Mouse (Mus musculus): Measurements from ENCODE around the gene Trim72. TPM values are rescaled to one million over a fixed set of nuclear protein-coding genes. Genes with fewer than 3 reads are reported as not detected.

The Trim72 gene
- total and polyA plus RNA-seq, 2 experiments from 2014 or later = 0.77 TPM; not detected in 1

GRCm38 (mm10) chr7:128056917-128057444 lies 53.2 kb downstream of the Trim72 start:
- no peak overlapping the region for H3K27ac ChIP-seq (ENCODE audit: low read depth, low read length)
- no peaks in the 10 kb centered on the region for H3K4me1 ChIP-seq (ENCODE audit: insufficient read depth, low read length)
- no peak overlapping the region for H3K9ac ChIP-seq (replicated peaks; ENCODE audit: low read length, poor library complexity, severe bottlenecking)
- WGBS = 66% methylated on average over 3 of the region's 3 CpGs
- TF ChIP-seq CTCF (IDR thresholded peaks at IDR 0.05) = no peak
- no peak overlapping the region for H3K4me3 ChIP-seq (ENCODE audit: low read depth, low read length)
- H3K9me3 ChIP-seq (ENCODE audit: low read length) = no peaks in the 10 kb centered on the region
- no peaks in the 10 kb centered on the region for H3K27me3 ChIP-seq (ENCODE audit: insufficient read depth, low read length)
- no peak overlapping the region for H3K4me2 ChIP-seq (ENCODE audit: low read depth, low read length, poor library complexity, severe bottlenecking)
- no peaks in the 10 kb centered on the region for H3K36me3 ChIP-seq (ENCODE audit: insufficient read depth, low read length)
- DNase-seq (ENCODE audit: low spot score) (no peak), ATAC-seq (ENCODE audit: low FRiP score) (no peak)

GRCm38 (mm10) chr7:128057860-128058259 lies 54.1 kb downstream of the Trim72 start:
- no peak for ATAC-seq (ENCODE audit: low FRiP score)
- WGBS = 82% methylated on average over 8 of the region's 8 CpGs

GRCm38 (mm10) chr7:128058576-128058975 lies 54.8 kb downstream of the Trim72 start:
- Histone ChIP-seq H3K9me3 (ENCODE audit: low read length) (no peaks in the 10 kb centered on the region), H3K9ac (replicated peaks; ENCODE audit: low read length, poor library complexity, severe bottlenecking) (no peak overlapping the region), H3K27ac (ENCODE audit: low read depth, low read length) (no peak overlapping the region), H3K4me1 (ENCODE audit: insufficient read depth, low read length) (no peaks in the 10 kb centered on the region), H3K4me3 (ENCODE audit: low read depth, low read length) (no peak overlapping the region), H3K36me3 (ENCODE audit: insufficient read depth, low read length) (no peaks in the 10 kb centered on the region), H3K4me2 (ENCODE audit: low read depth, low read length, poor library complexity, severe bottlenecking) (no peak overlapping the region), H3K27me3 (ENCODE audit: insufficient read depth, low read length) (no peaks in the 10 kb centered on the region)
- ATAC-seq (ENCODE audit: low FRiP score) (no peak), DNase-seq (ENCODE audit: low spot score) (no peak)
- TF ChIP-seq CTCF (IDR thresholded peaks at IDR 0.05) = no peak
- 77% methylated on average over 7 of the region's 7 CpGs for WGBS

More at GRCm38 (mm10) chr7:128057860-128058259, 54.1 kb downstream of the Trim72 start:
- no peak for DNase-seq (ENCODE audit: low spot score)
- Histone ChIP-seq H3K36me3 (ENCODE audit: insufficient read depth, low read length) (no peaks in the 10 kb centered on the region), H3K27me3 (ENCODE audit: insufficient read depth, low read length) (no peaks in the 10 kb centered on the region), H3K4me1 (ENCODE audit: insufficient read depth, low read length) (no peaks in the 10 kb centered on the region), H3K9me3 (ENCODE audit: low read length) (no peaks in the 10 kb centered on the region), H3K4me3 (ENCODE audit: low read depth, low read length) (no peak overlapping the region), H3K27ac (ENCODE audit: low read depth, low read length) (no peak overlapping the region), H3K4me2 (ENCODE audit: low read depth, low read length, poor library complexity, severe bottlenecking) (no peak overlapping the region), H3K9ac (replicated peaks; ENCODE audit: low read length, poor library complexity, severe bottlenecking) (no peak overlapping the region)
- TF ChIP-seq CTCF (IDR thresholded peaks at IDR 0.05) = no peak

- Histone ChIP-seq H3K4me2 (ENCODE audit: low read depth, low read length, poor library complexity, severe bottlenecking) (no peak overlapping the region), H3K36me3 (ENCODE audit: insufficient read depth, low read length) (no peaks in the 10 kb centered on the region), H3K4me3 (ENCODE audit: low read depth, low read length) (no peak overlapping the region), H3K4me1 (ENCODE audit: insufficient read depth, low read length) (no peaks in the 10 kb centered on the region), H3K9me3 (ENCODE audit: low read length) (no peaks in the 10 kb centered on the region), H3K9ac (replicated peaks; ENCODE audit: low read length, poor library complexity, severe bottlenecking) (no peak overlapping the region), H3K27me3 (ENCODE audit: insufficient read depth, low read length) (no peaks in the 10 kb centered on the region), H3K27ac (ENCODE audit: low read depth, low read length) (no peak overlapping the region)
- DNase-seq (ENCODE audit: low spot score) = no peak
- no peak for TF ChIP-seq CTCF (IDR thresholded peaks at IDR 0.05)
- WGBS = 77% methylated on average over 4 of the region's 4 CpGs
- no peak for ATAC-seq (ENCODE audit: low FRiP score)
Measured at GRCm38 (mm10) chr7:128059091-128059490, 55.3 kb downstream of the Trim72 start.

Other genes starting within 250 kb of the Trim72 start
- gene Orai3, start 234.1 kb upstream of the Trim72 start, total RNA-seq (2014; rRNA removed) = 14.8 and 17.6 TPM in 2 replicates
- 9.9 and 10.0 TPM in 2 replicates for gene Orai3, start 234.1 kb upstream of the Trim72 start, polyA plus RNA-seq (2015; fragmentation: Nextera tagmentation; extraction: Ambion mirVana)
- 18.0 and 19.8 TPM in 2 replicates for gene Setd1a, start 227.3 kb upstream of the Trim72 start, total RNA-seq (2014; rRNA removed)
- gene Setd1a, start 227.3 kb upstream of the Trim72 start, polyA plus RNA-seq (2015; fragmentation: Nextera tagmentation; extraction: Ambion mirVana) = 12.7 and 16.4 TPM in 2 replicates
- gene Gm49388, start 218.3 kb upstream of the Trim72 start, total RNA-seq (2014; rRNA removed) = not detected in 2 replicates
- gene Gm49388, start 218.3 kb upstream of the Trim72 start, polyA plus RNA-seq (2015; fragmentation: Nextera tagmentation; extraction: Ambion mirVana) = not detected in 2 replicates
- gene Hsd3b7, start 203.3 kb upstream of the Trim72 start, total RNA-seq (2014; rRNA removed) = 7.1 and 12.8 TPM in 2 replicates
- gene Hsd3b7, start 203.3 kb upstream of the Trim72 start, polyA plus RNA-seq (2015; fragmentation: Nextera tagmentation; extraction: Ambion mirVana) = 8.6 and 11.3 TPM in 2 replicates
- gene Stx4a, start 179.7 kb upstream of the Trim72 start, total RNA-seq (2014; rRNA removed) = 6.7 and 7.1 TPM in 2 replicates
- gene Stx4a, start 179.7 kb upstream of the Trim72 start, polyA plus RNA-seq (2015; fragmentation: Nextera tagmentation; extraction: Ambion mirVana) = 20.0 and 20.7 TPM in 2 replicates
- gene Stx1b, start 179.4 kb upstream of the Trim72 start, total RNA-seq (2014; rRNA removed) = 83.6 and 88.9 TPM in 2 replicates
- gene Stx1b, start 179.4 kb upstream of the Trim72 start, polyA plus RNA-seq (2015; fragmentation: Nextera tagmentation; extraction: Ambion mirVana) = 83.9 and 87.1 TPM in 2 replicates
- gene Zfp646, start 127.7 kb upstream of the Trim72 start, total RNA-seq (2014; rRNA removed) = 32.3 and 33.8 TPM in 2 replicates
- gene Zfp646, start 127.7 kb upstream of the Trim72 start, polyA plus RNA-seq (2015; fragmentation: Nextera tagmentation; extraction: Ambion mirVana) = 3.8 and 4.2 TPM in 2 replicates
- 27.8 and 31.0 TPM in 2 replicates for gene Zfp668, start 127.1 kb upstream of the Trim72 start, total RNA-seq (2014; rRNA removed)
- 26.0 and 29.7 TPM in 2 replicates for gene Zfp668, start 127.1 kb upstream of the Trim72 start, polyA plus RNA-seq (2015; fragmentation: Nextera tagmentation; extraction: Ambion mirVana)
- gene Prss53, start 113.0 kb upstream of the Trim72 start, total RNA-seq (2014; rRNA removed) = 0.55 and 1.0 TPM in 2 replicates
- 0.77 and 0.82 TPM in 2 replicates for gene Prss53, start 113.0 kb upstream of the Trim72 start, polyA plus RNA-seq (2015; fragmentation: Nextera tagmentation; extraction: Ambion mirVana)
- 0.16 TPM in 1 of 2 replicates, not detected in the other for gene Gm21974, start 108.5 kb upstream of the Trim72 start, total RNA-seq (2014; rRNA removed)
- gene Gm21974, start 108.5 kb upstream of the Trim72 start, polyA plus RNA-seq (2015; fragmentation: Nextera tagmentation; extraction: Ambion mirVana) = not detected in 2 replicates
- 22.7 and 30.3 TPM in 2 replicates for gene Vkorc1, start 108.3 kb upstream of the Trim72 start, total RNA-seq (2014; rRNA removed)
- gene Vkorc1, start 108.3 kb upstream of the Trim72 start, polyA plus RNA-seq (2015; fragmentation: Nextera tagmentation; extraction: Ambion mirVana) = 61.2 and 62.8 TPM in 2 replicates
- 47.8 and 77.7 TPM in 2 replicates for gene Bckdk, start 99.9 kb upstream of the Trim72 start, total RNA-seq (2014; rRNA removed)
- gene Bckdk, start 99.9 kb upstream of the Trim72 start, polyA plus RNA-seq (2015; fragmentation: Nextera tagmentation; extraction: Ambion mirVana) = 52.7 and 63.7 TPM in 2 replicates
- 28.1 and 33.7 TPM in 2 replicates for gene Kat8, start 91.4 kb upstream of the Trim72 start, total RNA-seq (2014; rRNA removed)
- gene Kat8, start 91.4 kb upstream of the Trim72 start, polyA plus RNA-seq (2015; fragmentation: Nextera tagmentation; extraction: Ambion mirVana) = 34.8 TPM in 2 replicates
- 0.90 and 2.7 TPM in 2 replicates for gene Prss8, start 73.8 kb upstream of the Trim72 start, total RNA-seq (2014; rRNA removed)
- 0.37 and 0.69 TPM in 2 replicates for gene Prss8, start 73.8 kb upstream of the Trim72 start, polyA plus RNA-seq (2015; fragmentation: Nextera tagmentation; extraction: Ambion mirVana)
- gene Prss36, start 57.2 kb upstream of the Trim72 start, total RNA-seq (2014; rRNA removed) = 6.1 and 20.1 TPM in 2 replicates
- gene Prss36, start 57.2 kb upstream of the Trim72 start, polyA plus RNA-seq (2015; fragmentation: Nextera tagmentation; extraction: Ambion mirVana) = 13.3 and 15.5 TPM in 2 replicates
- gene Fus, start 36.5 kb upstream of the Trim72 start, total RNA-seq (2014; rRNA removed) = 29.3 and 41.9 TPM in 2 replicates
- gene Fus, start 36.5 kb upstream of the Trim72 start, polyA plus RNA-seq (2015; fragmentation: Nextera tagmentation; extraction: Ambion mirVana) = 207 and 244 TPM in 2 replicates
- gene Pycard, start 10.1 kb upstream of the Trim72 start, total RNA-seq (2014; rRNA removed) = 4.3 and 6.6 TPM in 2 replicates
- 7.8 and 10.8 TPM in 2 replicates for gene Pycard, start 10.1 kb upstream of the Trim72 start, polyA plus RNA-seq (2015; fragmentation: Nextera tagmentation; extraction: Ambion mirVana)
- gene Itgam, start 58.7 kb downstream of the Trim72 start, total RNA-seq (2014; rRNA removed) = 2.4 and 2.6 TPM in 2 replicates
- 0.90 and 0.98 TPM in 2 replicates for gene Itgam, start 58.7 kb downstream of the Trim72 start, polyA plus RNA-seq (2015; fragmentation: Nextera tagmentation; extraction: Ambion mirVana)
- gene Gm49368, start 58.7 kb downstream of the Trim72 start, total RNA-seq (2014; rRNA removed) = not detected in 2 replicates
- gene Gm49368, start 58.7 kb downstream of the Trim72 start, polyA plus RNA-seq (2015; fragmentation: Nextera tagmentation; extraction: Ambion mirVana) = not detected in 2 replicates
- gene Itgax, start 125.6 kb downstream of the Trim72 start, total RNA-seq (2014; rRNA removed) = 0.28 TPM in 1 of 2 replicates, not detected in the other
- 0.05 TPM in 1 of 2 replicates, not detected in the other for gene Itgax, start 125.6 kb downstream of the Trim72 start, polyA plus RNA-seq (2015; fragmentation: Nextera tagmentation; extraction: Ambion mirVana)
- gene Itgad, start 150.4 kb downstream of the Trim72 start, total RNA-seq (2014; rRNA removed) = 0.05 TPM in 1 of 2 replicates, not detected in the other
- 0.21 TPM in 1 of 2 replicates, not detected in the other for gene Itgad, start 150.4 kb downstream of the Trim72 start, polyA plus RNA-seq (2015; fragmentation: Nextera tagmentation; extraction: Ambion mirVana)
- gene Cox6a2, start 202.4 kb downstream of the Trim72 start, total RNA-seq (2014; rRNA removed) = not detected in 2 replicates
- gene Cox6a2, start 202.4 kb downstream of the Trim72 start, polyA plus RNA-seq (2015; fragmentation: Nextera tagmentation; extraction: Ambion mirVana) = 3.3 and 3.8 TPM in 2 replicates
- 15.0 and 19.9 TPM in 2 replicates for gene Armc5, start 233.4 kb downstream of the Trim72 start, total RNA-seq (2014; rRNA removed)
- gene Armc5, start 233.4 kb downstream of the Trim72 start, polyA plus RNA-seq (2015; fragmentation: Nextera tagmentation; extraction: Ambion mirVana) = 15.2 and 15.9 TPM in 2 replicates
- gene 9130023H24Rik, start 234.1 kb downstream of the Trim72 start, total RNA-seq (2014; rRNA removed) = 3.6 and 6.3 TPM in 2 replicates
- gene 9130023H24Rik, start 234.1 kb downstream of the Trim72 start, polyA plus RNA-seq (2015; fragmentation: Nextera tagmentation; extraction: Ambion mirVana) = 4.2 and 4.4 TPM in 2 replicates
- gene Tgfb1i1, start 242.9 kb downstream of the Trim72 start, total RNA-seq (2014; rRNA removed) = 14.4 and 20.2 TPM in 2 replicates
- gene Tgfb1i1, start 242.9 kb downstream of the Trim72 start, polyA plus RNA-seq (2015; fragmentation: Nextera tagmentation; extraction: Ambion mirVana) = 18.2 and 23.0 TPM in 2 replicates